Mouse (Mus musculus) cerebellum, adult 18-20 months (tissue): ENCODE results near the gene Cox4i1.
A peak's percentile ranks its signal among the peaks of the same experiment; 100 is the strongest.
"Not testable (repeated sequence)": the region's sequence is repeated elsewhere in the genome, so short reads cannot be mapped to it uniquely, and the experiment has no call there.

Experiments
- DNase-seq, 2 experiments: peaks; one replicate each; pipeline ENCODE4 v3.0.0; 2021

Cox4i1 gene

DNA sequence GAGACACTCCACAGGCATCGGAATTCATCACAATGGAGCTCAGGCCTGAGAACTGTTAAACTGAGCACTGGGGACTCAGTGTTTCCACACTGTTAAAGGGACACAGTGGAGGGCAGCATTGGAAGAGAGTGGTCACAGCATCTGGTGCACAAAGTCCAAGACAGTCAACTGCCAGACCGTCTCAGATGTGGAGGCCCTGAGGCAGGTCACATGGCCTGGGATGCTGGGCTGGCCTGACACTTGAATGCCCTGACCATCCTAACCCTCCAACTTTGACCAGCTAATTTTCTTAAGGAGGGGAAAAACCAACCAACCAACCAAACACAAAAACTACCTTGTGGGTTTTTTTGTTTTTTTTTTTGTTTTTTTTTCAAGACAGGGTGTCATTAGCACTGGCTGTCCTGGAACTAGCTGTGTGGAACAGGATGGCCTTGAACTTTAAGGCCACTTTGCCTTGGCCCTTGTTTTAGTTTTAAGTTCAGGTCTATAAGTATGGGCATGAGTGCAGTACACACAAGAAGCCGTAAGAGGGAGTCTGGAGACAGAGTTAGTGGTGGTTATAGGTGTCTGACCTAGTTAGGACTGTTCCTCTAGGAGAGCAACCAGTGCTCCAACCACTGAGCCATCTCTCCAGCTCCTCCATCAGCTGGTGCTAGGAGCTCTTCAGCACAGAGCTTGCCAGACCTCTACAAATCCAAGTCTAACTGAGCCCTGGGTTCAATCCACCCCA, 2.1 kb upstream of the Cox4i1 start:
- DNase-seq = no peak

DNA sequence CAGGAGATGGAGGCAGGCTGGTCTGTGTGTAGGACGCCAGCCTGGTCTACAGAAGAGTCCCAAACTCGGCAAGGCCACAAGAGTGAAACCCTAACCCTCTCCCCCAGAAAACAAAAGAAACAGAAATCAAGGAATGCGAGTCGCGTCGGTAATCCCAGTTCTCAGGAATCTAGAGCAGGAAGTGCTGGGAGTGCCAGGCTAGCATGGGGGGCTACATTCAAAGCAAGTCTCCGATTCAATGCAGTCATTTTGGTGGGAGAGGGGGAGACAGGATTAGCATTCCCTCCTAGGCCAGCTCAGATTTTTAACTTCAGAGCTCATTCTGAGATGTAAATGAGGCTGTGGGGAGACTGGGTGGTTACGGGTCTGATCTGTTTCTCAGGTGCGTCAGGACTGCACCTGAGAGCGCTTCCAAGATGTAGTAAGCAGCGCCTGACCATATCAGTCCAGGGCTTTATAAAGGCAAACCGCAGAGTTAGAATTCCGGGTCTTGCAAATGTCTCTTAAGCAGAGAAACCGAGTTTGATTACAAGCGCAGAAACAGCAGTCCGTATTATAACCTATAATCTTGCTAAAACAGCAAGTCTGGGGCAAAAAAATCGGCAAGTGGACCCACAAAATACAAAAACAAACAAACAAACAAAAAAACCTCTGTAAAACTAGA, 1.1 kb upstream of the Cox4i1 start:
- DNase-seq = no peak

DNA sequence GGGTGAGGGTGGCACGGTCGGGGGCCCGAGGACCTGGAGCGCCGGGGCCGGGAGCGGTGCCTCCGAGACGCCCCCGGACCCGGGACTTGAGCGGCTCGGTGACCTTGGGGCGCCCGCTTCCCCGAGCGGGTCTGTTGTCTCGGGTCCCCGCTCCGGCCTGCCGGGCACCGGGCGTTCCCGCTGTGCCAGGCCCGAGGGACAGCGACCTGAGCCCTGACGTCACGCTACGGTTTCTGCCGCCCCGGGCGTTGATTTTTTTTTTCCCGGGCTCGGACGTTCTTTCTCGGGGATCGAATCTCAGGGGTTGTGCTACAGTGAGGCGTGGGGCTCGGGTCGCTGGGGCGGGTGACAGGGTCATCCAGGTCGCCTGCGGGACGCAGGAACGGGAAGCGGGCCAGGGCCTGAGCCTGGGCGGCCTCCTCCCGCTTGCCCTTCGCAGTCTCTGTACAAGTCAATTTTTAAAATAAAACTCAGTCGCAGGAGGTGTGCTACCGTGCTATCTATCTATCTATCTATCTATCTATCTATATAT, 418 bp downstream of the Cox4i1 start, which contains the start of gene Emc8:
Gene Emc8 (minus strand): TSS at position 200 of the 532 bp plus-strand sequence.
- no peak for DNase-seq

DNA sequence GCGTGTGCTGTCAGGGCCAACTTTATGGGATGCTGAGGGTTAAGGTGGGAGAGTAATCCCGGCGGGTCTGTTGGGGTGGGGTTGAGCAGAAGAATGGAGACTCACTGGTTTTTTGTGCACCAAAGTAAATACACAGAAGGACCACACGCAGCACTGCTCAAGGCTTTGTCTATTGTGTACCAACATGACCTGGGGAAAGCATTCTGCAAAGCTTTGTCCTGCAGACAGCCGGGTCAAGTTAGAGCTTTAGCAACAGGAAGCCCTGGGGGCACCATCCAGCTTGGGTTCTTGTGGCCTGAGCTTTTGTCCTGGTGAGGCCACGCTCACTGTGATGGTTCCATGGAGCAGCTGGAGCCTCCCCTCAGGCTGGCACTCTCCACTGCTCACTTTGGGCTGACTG, 3.8 kb downstream of the Cox4i1 start:
- no peak for DNase-seq

DNA sequence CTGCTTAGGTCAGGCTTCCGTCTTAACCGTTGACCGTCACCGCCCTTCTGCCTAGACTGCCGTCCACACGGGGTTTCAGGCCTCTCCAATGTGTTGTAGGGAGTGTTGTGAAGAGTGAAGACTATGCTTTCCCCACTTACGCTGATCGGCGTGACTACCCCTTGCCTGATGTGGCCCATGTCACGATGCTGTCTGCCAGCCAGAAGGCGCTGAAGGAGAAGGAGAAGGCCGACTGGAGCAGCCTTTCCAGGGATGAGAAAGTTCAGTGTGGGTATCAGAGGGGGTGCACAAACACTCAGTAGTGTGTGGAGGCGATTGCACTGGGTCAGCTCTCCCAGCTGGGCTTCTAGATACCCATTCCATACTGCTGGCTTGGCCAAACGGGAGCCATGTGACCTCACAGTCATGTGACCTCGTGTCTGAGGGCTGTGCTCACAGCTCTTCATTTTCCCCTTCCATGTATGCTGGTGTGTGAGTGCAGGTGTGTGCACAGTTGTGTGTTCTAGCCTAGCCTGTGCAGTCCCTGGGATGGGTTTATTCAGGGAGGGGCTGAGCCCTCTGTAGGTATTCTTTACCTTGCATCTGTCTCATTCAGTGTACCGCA, 4.7 kb downstream of the Cox4i1 start:
- DNase-seq = no peak

DNA sequence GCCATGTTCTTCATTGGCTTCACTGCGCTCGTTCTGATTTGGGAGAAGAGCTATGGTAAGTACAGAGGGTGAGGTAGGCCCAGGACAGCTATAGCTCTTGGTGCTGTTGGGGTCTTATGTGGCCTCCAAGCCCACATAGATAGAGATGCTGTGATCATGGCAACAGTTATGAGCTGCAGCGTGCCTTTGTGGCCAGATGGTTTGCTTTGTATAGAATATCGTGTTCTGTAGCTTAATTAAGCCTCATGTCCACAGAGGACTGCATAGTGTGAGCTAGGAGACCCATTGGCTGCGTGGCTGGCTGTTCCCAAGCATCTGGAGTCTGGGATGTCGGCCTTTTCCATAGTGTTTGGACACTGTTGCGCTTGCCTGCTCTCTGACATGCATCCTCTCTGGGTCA, 5.3 kb downstream of the Cox4i1 start:
- DNase-seq = no peak

DNA sequence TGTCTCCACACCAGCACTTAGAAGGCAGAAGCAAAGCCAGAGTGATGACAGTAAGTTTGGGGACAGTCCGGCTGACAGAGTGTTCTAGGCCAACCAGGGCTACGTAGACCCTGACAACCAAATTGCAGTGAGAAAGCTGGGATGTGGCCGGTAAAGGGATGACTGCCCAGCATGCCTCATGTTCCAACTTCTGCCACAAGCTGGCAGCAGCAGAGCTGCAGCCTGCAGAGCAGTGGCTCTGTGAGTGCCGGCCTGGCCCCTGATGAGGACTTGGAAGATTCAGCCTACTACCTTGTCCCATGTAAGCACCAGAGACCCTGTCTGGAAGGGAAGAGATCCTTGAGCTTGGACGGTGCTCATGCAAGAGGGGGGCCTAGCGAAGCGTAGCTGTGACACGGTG, 7.7 kb downstream of the Cox4i1 start:
- DNase-seq = no peak

DNA sequence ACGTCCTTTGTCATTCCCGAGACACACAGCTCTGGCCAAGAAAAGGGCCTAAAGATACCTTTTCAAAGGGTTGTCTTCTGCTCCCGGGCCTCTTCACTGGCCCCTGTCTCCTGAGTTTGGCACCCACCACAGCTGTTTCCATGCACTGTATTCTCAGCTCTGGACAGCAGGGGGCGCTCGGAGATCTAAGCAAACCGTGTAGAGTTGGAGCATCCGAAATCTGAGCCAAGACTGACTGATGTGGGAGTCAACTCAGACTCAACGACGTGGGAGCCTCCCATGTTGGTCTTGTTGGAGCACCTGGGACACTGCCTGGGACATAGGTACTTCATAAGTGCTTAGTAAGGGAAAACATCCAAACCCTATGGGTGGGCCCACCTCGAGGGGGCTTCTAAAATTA, 10.4 kb downstream of the Cox4i1 start:
- DNase-seq = peak; percentile 73 to 83

DNA sequence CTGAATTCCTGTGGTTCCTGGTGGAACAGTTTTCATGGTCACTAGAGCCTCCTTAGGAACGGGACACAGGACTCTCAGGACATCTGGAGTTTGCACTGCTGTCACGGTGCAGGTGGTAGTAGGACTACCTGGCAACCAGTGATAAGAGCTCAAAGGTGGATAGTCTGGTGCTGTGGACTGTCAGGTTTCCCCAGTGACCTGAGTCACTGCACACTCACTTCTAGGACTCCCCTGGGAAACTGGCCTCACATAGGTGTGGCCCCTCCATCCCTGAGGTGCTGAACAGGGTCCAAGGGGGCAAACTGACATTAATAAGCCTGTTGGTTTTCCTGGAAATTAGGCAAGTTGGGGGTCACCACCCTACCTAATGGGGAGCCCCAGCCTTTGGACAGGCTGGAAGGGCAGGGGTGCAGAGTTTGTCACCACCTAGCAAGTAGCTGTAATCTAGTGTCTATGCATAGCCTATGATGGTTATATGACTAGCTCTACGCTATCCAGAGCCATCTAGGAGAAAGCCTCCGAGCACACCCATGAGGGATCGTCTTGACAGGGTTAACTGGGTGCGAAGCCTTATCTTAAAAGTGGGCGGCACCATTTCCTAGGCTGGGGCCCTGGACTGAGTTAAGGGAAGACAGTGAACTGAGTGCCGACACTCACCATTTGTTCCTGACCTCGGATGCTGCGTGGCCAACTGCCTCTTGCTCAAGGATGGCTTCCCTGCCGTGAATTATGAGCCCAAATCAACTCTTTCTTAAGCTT, 11.8 kb downstream of the Cox4i1 start:
- DNase-seq = no peak

DNA sequence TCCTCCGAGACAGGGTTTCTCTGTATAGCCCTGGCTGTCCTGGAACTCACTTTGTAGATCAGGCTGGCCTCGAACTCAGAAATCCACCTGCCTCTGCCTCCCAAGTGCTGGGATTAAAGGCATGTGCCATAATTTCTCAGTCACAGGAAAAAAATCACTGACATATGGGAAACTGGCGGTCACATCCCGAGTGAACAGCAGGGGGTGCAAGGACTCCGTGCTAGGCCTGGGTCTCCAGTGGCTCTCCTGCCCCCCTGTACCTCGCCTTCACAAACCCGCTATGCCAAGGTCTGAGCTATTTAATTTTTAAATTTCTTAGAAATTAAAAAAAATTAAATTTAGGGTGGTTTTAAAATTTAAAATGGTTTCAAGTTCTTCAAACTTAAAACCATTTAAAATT, 12.4 kb downstream of the Cox4i1 start:
- not testable (repeated sequence) for DNase-seq

DNA sequence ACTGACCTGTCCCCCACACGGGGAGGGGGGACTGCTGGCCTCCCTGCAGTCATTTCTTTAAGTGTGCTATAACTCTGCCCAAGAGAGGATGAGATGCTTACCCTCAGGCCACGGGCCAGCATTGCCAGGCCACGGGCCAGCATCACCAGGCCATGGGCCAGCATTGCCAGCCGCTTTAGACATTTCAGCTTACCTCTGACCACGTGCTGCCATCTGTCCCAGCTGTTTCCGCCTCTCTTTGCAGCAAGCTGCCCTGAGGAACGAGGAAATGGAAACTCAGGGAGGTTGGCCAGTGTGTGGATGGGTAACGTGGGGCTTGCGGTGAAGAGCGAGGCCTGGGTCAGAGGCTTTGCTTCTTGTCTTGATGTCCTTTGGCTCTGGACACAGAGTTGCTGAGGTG, 13.1 kb downstream of the Cox4i1 start:
- no peak for DNase-seq

DNA sequence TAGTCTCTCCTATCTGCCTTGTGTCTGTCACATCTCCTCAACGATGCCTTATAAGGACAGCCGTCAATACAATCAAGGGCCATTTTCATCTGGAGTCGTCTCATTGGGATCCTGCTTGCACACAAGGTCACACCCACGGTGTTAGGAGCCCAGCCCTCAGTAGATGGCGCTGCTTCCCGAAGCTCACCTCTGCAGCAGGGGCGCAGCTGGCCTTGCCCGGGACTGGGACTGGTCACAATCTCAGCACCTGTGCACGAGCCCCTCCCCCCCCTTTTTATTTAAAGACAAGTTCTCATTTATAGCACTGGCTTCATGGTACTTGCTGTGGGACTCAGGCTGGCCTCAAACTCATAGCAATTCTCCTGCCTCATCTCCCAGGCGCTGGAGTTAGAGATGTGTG, 15.6 kb downstream of the Cox4i1 start:
- peak; percentile 45 for DNase-seq

DNA sequence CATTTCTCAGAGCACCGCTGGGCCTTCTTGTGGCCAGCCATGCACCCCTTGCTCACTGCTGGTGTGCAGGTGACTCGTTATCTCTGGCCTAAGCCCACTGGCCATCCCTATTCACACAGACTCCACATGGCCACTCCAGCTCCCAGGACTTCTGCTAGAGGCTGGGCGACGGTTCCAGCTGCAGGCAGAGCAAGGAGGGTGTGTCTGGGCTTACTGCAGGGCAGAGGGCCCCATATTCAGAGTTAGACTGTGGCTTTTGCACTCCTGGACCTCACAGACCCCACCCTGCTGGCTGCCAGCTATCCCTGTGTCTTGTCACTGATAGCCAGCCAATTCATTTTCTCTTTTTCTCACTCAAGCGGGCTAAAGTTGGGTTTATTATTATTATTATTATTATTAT, 16.1 kb downstream of the Cox4i1 start:
- no peak for DNase-seq

DNA sequence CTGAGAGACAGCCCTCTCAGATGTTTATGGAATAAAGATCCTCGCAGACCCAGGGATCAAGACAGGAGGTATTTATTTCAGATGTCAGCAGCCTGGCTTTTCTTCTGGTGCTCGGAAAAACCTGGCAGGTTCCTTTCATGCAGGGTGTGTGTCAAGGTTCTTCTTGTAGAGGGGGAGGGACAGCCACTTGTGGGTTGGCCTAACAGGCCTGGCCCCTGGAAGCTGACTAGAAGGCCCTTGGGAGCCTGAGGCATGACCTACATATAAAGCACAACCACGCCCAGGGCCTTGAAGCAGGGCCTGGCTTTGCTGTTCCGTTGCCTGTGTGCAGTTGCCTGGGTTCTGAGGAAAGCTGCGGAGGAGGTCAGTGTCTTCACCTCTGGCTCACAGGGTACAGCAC, 17.1 kb downstream of the Cox4i1 start:
- no peak for DNase-seq

DNA sequence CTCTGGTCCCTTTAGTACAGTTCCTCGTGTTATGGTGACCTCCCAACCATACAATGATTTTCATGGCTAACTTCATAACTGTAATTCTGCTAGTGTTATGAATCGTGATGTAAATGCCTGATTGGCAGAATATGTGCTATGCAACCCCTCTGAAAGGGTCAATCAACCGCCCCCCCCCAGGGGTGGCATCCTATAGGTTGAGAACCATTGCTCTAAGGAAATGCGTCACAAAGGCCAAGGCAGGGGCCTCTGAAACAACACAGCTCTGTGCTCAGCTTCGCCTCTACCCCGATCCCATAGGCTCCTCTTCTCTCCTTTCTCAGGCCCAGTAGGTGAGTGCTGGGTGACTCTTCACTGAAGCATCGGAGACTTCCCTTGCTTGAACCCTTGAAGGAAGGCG, 17.6 kb downstream of the Cox4i1 start:
- DNase-seq = no peak

DNA sequence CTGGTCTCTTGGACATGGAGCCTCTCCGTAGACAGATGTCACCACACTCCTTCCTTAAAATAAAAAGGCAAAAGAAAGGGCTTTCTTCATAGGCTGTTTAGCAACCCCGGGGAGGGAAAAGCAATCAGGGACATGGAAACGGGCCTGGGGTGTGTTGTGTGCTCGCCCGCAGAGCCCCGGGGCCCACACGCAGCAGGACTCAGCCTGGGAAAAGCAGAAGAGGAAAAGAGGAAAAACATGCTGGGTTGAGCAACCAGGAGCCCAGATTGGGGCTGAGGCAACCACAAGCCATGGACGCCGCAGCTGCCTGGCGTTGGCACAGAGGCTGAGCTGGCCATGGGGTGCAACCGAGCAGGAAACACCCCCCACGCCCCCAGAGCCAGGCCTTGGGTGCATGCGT, 18.0 kb downstream of the Cox4i1 start:
- DNase-seq = no peak

DNA sequence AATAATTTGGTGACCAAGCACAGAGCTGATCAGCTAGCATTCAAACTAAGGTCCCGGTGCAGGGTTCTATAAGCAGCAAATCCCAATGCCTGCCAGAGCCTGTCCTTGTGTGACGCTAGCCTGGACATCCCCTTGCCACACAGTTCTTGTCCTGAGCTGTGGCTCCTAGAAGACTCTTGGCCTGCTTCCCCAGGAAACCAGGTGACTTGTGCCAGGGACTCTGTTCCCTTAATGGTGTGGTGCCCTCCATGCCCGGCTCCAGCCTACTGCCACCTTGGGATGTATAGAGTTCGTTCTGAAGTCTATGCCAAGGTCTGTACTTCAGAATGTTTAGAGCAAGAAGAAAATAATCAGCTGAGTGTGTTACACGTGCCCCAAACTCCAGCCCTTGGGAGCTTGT, 18.6 kb downstream of the Cox4i1 start:
- DNase-seq = no peak

DNA sequence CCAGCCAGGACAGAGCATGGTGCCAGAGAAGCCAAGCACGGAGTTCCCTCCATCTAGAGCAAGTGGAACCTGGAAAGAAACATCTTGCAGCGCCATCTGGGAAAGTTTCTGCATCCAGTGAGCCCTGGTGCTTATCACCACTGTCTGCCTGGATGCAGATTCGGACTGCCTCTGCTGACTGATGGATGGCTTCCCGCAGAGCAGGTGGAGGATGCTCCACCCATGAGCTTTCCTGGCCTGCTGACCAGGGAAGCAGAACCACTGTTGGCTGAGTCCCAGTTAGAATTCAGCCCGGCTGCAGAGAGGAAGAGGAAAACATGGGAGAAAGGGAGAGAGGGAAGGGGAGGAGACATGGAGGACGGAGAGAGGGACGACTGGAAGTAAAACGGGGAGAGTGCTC, 19.8 kb downstream of the Cox4i1 start:
- no peak for DNase-seq

DNA sequence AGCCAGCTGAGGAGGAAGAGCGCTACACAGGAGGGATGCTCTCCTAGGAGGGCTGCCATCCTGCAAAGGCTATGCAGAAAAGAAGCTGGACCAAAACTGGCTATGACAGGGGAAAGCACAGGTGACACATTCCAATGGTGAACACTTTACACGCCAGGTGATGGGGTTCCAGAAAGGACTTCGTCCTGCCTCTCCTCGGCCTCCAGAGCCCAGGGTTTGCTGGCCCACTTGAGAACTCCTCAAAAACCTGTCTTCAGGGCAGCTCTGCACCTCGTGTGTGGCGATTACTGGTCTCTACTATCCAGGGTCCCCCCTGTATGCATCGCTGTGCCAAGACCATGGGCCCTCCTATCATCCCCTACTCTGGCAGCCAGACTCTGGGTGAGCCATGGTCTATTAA, 20.5 kb downstream of the Cox4i1 start:
- DNase-seq = no peak

DNA sequence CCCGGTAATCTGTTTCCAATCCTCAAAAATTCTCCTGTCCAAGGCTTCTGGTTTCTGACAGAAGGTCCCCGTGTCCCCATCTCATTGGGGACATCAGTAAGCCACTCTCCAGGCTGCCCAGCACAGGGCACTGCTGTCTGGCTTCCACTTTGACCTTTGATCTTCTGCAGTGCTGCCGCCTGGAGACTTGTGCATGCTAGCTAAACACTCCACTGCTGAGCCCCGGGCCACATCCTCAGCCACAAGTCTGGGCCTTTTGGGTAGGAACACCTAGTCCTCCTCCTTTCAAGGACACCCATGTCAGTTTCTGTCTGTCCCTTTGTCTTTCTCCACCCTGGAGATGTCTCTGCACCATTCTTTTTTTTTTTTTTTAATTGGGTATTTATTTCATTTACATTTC, 24.9 kb downstream of the Cox4i1 start:
- no peak for DNase-seq

DNA sequence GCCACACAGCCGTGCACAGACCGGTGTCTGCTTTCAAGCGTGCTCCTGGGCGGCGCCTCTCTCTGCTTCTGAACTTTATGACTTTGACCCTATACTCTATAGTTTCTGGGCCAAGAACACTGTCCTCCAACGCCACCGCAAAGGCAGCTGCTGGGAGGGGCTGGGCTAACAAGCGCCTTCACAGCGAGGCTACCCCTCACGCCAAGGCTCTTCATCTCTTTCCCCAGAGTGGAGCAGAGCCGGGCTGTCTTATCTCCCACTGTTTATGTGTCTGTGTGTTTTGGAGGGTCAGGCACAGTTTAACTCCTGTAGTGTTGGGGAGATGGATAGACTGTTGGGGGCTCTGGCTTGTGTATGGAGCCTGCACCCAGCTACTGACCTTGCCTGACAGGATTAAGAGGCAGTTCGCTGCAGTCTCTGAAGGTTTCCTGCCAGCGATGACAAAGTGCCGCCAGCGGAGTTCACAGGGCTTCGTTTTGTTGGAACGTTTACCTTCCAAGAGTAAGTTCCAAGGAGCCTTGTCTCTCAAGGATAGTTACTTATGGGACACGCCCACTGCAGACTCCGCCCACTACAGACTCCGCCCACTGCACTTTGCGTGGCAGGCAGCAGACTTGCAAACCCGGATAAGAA, 26.0 kb downstream of the Cox4i1 start:
- DNase-seq = no peak

DNA sequence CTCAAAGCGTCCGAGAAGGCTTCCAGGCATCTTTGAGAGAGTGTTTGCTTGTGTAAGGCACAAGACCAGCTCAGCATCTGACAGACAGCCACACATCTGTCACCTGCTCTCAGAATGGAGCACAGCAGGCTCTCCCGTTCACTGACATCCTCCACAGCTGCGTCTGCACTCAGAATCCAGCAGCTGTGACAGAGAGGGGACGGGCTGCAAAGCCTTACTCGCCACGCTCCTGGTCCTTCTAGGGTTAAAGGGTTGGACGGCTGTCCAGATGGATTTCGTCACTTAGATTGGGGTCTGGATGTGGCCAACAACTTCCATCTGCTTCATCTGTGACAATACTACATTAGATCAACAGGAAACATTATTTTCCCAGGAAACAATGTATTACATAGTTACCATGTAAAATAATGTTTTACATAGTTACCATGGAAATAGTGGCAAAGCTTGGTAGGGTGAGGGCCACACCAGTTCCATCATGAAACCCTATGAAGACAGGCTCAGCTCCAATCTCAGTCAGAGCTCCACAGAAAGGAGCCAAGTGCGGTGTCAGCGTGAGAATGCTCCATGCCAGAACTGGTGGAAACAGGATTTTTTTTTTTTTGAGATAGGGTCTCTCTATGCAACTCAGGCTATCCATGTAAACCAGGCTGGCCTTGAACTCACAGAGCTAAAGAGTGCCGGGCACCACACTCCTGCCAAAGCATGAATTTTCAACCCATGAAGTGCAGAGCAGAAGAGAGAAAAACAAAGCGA, 28.6 kb downstream of the Cox4i1 start:
- DNase-seq = no peak
